Mouse (Mus musculus): ENCODE measurements around the gene Pou2f3.

Gene Pou2f3

DNA sequence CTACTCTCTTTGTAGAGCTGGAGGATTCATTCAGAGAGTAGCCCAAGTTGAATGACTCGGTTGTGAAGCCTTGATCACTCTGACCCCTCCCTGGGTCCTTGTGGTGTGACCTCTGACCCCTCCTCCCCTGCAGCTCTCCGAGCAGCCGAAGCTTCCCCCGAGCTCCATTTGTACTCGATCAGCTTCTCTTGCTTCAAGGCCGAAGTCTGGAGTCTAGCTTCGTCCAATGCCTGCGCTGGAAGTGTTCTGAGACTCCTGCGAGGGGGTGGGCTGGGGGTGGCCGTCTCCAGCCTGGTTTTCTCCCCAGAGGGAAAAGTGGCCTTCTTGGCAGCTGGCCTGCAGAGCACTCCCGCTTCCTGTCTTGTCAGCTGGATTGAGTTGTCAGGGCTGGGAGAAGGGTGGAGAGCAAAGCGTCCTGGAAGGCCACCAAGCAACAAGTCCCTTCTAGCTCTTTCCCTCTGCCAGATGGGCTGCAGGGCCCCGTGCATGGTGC is at the start of gene Pou2f3:
Gene Pou2f3, minus strand, starts transcription at position 180 of the 493 bp plus-strand sequence.
- no peak for DNase-seq (ENCODE audit: low read depth)

DNA sequence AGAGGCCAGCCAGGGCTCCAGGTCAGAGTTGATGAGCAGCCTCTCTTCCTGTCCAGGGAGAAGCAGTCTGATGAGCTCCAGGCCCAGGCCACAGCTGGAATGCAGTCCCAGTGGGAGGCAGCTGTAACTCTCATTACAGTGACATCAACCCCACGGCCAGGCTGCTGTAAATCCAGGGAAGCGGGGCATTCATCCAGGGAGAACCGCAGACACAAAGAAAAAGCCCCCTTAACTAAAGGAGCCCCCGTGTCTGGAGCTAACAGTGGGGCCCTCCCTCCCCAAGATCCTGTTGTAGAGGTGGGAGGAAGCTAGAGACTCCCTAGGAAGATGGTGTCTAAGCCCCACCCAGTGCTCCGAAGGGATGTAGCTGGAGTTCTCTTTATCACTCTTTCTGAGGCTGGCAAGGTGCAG is 43.1 kb upstream of the Pou2f3 start:
- DNase-seq (ENCODE audit: low read depth) = peak; percentile 62

DNA sequence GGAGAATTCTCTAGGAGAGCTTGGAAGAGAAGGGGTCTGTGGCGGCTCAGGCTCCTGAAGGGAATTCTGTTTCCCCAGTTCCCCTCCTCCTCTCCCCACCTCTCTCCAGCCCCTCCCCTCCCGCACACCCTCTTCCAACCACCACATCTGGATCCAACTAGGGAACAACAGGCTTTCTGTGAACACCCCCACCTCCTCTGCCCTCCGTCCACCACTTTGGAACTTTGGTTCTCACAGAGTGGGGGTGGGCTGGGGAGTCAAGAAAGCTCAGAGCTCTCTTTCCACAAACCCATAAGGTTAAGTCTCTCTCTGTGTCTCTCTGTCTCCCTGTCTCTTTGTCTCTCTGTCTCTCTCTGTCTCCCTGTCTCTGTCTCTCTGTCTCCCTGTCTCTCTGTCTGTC is 42.6 kb upstream of the Pou2f3 start:
- DNase-seq (ENCODE audit: low read depth) = peak; percentile 80

DNA sequence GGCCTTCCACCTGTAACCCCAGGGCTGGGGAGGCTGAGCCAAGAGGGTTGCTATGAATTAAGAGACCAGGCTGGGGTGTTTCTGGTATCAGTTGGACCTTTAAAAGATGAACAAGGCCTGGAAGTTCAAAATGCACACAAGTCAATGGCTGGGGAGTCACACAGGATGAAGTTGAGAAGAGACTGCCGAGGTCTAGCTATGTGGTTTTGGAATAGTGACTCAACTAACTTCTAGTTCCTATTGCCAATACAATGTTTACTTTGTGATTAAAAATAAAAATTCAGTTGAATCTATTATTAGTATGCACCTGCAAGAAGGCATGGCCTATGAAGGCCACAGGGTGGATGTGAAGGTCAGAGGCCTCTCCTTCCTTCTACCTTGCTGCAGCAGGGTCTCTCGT is 41.6 kb upstream of the Pou2f3 start:
- no peak for DNase-seq (ENCODE audit: low read depth)

DNA sequence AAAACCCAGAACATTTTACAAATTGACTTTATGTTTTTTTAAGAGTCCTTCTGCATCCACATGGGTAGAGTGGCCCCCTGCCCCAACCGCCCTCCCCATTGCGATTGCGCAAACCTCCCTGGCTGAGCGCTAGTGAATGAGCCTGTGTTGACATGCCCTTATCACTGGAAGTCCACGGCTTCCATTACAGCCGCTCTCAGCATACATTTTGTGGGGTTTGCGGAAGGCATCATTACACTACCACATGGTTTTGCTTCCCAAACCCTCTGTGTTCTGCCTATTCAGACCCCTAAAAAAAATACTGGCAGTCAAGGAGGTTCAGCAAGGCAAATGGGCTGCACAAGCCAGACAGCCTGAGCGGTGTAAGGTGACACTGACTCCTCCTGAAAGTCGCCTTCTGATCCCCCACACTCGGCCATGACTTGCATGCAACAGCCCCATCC is 36.6 kb upstream of the Pou2f3 start:
- peak; percentile 54 for DNase-seq (ENCODE audit: low read depth)

DNA sequence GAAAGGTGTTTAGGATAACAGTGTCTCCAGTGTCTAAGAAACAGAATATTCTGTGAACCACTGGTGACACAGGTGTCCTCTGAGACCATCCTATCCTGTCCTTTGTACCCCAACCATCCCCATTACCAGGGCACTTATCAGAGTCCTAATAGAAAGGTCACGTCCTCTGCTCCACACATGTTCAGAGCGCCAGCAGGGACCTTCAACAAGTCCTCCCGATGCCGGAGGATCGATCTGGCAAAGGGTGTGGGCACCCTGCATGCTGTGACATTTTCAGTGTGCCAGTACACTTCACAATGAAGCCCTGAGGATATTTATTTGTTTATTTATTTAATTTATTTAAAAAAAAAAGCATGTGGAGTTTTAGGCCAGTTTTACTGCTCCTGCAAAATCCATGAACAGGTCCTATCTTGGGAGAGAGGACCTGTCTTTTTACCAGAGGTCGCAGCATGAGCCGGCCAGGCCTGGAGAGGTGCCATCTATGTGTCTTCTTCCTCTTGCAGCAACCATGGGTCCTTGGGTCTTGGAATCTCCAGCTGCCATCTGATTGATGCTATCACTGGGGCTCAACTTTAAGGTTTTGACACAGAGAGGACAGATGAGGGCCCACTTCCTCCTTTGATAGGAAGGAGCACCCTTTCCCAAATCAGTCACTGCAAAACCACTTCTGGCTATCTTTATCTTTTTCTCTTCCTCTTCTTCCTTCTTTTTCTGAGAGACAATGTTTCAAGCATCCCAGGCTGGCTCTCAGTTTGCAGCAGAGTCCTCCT is 35.8 kb upstream of the Pou2f3 start:
- no peak for DNase-seq (ENCODE audit: low read depth)

DNA sequence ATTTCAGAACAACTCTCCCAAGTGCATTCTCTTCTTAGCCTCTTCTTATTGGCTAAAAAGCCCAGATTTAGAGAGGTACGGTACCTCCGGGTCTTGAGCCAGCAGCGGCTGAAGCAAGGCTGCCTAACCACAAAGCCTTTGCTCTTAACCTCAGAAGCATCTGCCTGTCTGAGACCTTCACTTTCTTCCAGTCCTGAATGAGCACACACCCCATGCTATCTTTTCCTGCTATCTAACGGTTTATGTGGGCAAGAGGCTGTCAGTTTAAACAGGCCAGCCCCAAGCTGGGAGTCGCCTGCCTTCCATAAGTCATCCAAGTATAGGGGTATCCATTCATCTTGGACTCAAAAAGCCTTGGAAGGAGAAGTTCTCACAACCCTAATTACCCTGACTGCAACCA is 32.3 kb upstream of the Pou2f3 start:
- DNase-seq (ENCODE audit: low read depth) = no peak

DNA sequence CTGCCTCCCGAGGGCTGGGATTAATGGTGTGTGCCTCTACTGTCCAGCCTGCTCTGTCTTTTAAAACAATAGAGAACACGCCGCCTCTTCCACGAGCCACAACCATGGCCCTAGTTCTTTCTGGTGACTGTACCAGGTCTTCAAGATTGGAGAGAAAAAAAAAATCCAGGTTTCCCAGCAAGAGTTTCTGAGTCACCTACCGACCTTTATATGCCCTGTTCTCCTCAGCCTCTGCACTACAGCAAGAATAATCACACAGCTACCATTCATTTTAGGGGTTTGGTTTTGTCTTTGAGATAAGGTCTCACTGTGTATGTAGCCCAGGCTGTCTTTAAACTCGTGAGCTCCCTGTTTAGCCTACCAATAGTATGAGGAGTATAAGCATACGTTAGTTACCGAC is 31.8 kb upstream of the Pou2f3 start:
- DNase-seq (ENCODE audit: low read depth) = no peak

DNA sequence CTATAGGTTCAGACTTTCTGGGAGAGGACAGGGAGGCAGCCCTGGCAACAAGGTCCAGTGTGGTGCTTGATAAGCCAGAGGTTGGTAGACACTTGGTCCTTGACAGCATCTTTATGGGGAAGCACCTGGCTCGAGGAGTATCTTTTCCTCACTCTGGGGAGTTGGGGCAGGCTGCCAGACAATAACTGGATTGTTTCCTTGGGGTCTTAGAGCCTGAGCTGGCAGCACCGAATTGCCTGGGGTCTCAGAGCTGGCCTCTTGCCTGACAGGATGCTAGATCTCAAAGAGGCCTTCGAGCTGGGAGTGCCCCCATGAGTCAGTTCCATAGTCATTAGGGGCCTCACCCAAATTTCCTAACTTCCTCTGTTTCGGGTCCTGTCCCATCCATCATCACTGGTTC is 31.1 kb upstream of the Pou2f3 start:
- peak; percentile 53 for DNase-seq (ENCODE audit: low read depth)

DNA sequence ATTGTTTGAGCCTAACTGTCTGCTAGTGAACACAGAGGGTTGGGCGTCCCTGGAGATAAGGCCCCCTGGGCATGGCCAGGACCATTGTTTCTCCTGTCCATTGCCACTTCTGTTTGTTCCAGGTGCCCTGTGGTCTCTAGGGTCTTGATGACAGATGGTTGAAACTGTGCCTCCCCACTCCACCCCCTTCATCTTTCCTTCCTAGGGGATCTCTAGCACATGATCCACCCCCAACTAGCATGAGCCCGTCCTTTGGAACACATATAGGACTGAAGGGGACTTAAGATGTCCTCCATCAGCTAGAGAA is 30.4 kb upstream of the Pou2f3 start:
- DNase-seq (ENCODE audit: low read depth) = no peak

DNA sequence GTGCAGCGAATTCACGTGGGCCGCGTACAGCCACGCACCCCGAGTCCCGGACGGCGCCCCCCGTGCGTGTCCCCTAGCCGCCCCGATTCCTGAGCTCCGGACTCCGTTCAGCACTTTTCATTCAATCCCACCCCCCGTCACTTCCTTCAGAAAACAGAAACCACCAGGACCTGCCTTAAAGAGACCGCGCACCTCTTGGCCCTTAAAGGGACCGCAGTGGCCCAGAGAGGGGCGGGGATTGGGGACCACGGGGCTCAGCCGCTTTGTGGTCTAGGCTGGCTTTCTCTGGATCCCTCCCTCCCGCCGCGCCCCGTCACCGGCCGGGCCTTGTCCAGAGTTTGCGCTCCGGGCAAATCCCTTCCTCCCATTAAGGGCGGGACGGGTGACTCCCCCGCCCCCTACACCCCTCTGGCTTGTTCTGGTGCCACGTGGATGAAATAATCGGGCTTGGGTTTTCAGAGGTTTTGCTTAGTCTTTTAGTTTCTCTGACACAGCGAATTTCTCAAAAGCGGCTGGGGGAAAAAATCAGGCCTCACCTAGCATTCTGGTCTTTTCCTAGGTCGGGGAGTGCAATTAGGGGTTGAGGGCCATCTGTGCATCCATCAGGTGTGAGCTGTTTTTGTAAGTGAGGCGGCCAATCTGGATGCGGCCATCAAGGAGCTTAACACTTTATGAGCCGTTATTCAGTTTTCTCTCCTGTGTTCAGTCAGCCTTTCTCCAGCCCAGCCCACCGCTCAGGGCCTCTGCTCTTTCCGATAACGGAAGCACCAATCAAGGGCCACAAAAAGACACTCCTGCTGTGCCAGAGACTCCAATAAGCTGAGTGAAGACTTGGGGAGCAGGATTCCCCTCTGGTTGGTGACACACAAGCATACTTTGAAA is 29.8 kb upstream of the Pou2f3 start, which contains the start of gene Oaf:
Gene Oaf, minus strand, starts transcription at position 200 of the 882 bp plus-strand sequence.
- peak; percentile 96 for DNase-seq (ENCODE audit: low read depth)

DNA sequence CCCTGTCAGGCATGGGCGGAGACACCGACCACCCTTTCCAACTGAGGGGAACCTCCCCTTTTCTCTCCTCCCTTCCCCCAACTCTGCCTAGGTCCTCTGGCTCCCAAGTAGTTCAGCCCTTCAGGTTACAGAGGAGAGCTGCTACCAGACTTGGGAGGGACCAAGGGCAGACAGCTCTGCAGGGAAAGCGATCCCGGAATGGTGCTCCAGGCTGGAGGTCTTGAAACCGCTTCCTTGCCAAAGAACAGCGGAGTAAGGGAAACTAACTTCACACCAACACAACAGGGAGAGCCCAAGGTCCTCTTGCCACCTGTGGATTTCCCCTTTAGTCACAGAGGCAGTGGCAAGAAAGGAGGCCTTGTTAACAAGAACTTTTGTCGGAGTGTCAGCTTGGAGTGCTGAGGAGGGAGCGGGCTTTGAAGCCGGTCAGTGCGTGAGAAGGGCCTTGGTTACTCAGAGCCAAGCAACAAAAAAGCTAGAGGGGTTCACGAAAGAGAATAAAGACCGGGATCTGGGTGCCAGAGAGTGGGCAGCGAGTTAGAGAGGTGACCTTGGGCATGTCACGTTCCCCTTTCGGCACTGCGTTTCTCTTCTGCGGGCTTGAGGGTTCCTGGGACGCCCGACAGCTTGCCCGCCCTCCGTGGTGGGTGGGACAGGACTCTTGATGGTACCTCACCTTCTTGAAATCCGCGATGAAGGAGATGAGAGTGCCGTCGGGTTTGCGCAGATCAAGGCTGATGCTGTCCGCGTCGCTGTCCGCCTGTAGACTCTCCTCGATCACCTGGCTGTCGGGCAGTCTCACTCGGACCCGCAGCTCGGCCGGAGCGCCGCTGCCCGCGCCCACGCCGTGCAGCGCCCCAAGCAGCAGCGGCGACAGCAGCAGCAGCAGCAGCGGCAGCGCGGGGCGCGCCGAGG is 28.7 kb upstream of the Pou2f3 start:
- DNase-seq (ENCODE audit: low read depth) = peak; percentile 65

DNA sequence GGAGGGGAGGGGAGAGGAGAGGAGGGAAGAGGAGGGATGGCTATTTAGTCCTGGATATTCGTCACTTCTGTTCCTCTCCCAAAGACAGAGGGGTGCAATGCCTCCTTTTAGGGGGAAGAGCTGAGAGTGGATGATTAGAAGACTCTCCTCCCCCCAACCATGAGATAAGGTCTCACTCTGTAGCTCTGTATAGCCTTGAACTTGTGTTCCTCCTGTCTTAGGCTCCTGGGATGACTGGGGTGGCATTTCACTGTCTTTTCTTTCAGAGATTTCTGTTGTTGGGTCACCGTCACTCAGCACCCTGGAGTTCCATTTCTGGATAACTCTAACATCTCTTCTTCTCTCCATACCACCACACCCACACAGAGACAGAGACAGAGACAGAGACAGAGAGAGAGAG is 28.0 kb upstream of the Pou2f3 start:
- DNase-seq (ENCODE audit: low read depth) = no peak

DNA sequence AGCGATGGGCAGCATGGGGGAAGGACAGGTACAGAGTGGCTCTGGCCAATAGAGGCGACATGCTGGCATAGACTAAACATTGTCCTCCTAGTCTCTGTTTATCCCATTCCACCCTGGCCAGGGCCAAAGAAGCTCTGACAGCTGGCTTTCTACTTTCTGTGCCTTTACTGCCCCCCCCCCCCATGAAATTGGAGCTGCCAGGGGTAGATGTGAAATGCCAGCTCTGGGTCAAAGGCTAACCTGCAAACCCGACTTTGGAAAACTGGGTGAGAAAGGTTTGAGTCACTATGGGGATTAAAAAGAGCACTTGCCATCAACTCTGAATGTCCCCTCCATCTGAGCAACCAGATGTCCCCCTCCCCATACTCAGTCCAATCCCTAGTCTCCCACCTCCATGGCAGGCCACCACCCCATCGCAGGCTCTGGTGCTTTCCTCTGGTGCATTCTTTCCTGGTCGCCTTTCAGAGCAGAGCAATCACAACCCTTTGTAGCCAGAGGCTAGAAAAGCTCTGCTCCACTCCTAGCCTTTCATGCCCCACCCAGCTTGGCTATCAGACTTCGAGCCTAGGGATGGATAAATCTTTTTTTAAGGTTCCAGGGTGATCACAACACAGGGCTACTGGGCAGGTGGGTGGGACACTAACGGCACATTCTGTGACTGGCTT is 27.1 kb upstream of the Pou2f3 start:
- peak; percentile 24 for DNase-seq (ENCODE audit: low read depth)

DNA sequence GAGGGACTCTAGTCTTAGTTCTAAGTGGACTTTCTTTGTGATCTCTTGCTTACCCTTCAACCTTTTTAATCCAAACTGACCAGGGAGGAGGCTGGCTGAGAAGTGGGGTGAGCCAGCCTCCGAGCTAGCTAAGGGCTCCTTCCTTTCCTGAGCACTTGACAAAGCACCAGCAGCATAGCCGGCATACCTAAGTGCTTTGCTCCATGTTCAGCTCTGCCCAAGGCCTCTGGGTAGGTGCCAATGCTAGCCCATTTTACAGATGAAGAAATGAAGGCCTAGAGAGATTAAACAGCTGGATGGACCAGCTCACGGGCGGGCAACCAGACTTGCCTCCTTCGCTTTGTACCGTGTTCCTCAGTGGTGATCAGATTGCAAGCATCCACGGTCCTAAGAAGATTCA is 26.4 kb upstream of the Pou2f3 start:
- DNase-seq (ENCODE audit: low read depth) = no peak

DNA sequence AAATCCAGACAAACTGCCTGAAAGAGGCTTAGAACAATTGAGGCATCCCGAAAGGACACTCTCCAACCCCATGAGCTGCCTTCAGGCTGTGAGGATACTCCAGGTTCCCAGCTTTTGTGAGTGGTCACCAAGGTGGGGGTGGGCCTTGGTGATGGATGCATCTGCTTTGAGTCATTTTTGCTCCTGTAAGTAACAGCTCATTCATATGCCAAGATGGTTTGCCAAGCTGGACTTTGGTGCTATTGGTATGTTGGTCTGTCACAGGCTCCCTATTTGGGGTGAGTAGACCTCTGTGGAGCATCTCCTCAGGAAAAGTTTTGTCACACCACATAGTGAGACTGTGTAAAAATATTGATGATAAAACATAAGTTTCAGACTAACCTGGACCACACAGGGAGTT is 25.9 kb upstream of the Pou2f3 start:
- DNase-seq (ENCODE audit: low read depth) = peak; percentile 26

DNA sequence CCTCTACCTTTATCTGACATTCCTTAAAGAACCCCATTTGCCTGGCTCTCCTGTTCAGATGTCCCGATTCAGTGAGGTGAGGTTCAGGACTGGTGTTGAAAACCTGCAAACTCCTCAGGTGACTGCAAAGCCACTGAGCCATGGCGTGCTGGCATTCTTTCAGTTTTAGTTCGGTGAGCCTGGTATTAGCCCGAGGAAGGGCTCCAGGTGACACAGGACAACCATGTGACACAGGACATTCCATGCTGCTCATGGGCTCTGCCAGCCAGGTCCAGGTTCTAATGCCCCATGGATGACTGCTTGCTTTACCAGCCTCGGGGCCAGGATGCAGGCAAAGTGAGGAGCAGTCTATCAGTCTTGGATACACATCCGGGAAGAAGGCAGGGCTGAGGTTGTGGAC is 25.2 kb upstream of the Pou2f3 start:
- no peak for DNase-seq (ENCODE audit: low read depth)

DNA sequence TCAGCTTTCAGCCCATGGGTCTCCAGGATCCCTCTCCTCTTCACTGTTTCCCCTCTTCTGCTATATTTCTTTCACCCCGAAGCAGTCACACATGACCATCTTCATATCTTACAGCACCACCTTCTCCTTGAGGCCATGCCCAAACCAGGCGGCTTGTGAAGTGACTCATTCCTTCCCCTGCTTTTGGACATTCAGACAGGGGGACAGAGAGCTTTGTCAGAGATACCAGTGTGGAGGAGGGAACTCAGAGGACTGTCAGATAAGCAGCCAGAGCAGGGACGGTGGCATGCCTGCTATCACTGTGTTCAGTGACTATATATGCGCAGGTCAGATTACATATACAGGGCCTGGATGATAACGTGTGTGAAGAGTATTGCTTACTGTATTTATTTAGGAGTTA is 24.3 kb upstream of the Pou2f3 start:
- no peak for DNase-seq (ENCODE audit: low read depth)

DNA sequence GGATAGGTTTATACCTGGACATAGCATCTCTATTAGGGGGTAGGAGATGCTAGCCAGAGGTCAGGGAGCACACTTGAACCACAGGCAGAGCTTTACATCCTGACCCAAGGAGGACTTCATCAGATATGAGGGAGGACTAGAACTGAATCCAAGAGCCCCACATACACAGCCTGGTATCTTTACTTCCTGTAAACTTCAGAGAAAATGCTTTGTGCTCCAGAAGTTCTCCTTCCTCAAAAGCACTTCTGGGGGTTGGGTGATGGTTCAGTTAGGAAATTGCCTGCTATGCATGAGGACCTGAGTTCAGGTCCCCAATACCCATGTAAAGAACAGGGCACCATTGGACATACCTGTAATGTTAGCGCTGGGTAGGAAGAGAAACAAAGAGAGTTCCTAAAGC is 23.3 kb upstream of the Pou2f3 start:
- no peak for DNase-seq (ENCODE audit: low read depth)

DNA sequence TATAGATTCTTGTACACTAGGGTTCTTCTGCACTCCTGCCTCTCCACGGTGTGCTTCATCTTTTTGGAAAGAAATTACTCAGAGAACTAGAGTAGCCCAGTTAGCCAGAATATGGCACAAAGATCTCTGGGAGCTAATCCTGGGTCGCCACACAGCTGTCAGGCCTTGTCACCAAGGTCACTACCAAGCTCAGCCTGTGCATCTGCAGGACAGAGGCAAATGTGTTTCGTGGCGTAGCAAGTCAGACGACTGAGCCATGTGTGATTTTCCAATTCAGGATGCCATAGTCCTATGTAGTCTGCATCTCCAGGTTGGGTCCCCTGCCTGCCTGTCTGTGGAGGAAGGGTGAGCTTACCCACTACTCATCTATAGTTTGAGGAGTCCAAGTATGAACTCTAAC is 22.9 kb upstream of the Pou2f3 start:
- no peak for DNase-seq (ENCODE audit: low read depth)

DNA sequence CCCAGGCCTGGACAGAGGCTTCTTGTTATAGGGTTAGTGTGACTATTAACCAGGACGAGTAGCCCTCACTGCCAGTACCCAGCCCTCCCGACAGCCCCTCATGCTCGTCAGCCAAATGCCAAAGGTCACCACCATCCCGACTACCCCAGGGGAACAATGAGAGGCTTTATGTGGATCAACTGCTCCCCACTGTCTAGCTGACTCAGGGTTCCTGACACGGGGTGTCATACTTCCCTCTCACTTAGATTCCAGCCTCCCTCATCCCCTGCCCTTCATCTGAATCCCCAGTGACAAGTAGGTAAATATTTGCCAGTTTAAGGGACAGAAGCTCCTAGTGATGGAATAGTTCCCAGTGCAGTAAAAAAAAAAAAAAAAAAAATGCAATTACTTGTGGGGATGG is 22.1 kb upstream of the Pou2f3 start:
- DNase-seq (ENCODE audit: low read depth) = peak; percentile 17

DNA sequence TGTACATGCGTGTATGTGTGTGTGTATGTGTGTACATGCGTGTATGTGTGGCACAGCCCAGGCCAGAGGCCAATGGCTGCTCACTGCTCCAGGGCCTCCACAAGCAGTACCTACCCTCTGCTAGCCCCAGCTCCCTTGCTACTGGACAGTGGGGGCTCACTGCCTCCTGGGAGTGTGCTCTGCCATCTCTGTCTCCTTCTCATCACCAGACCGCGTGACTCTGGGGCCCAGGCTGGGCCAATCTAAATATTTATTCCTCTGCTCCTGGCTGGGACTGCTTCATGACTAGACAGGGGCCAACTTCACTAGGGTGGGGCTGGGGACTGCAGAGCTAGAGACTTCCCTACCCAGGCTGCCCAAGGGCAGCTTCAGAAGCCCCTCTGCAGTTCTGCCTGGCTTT is 21.6 kb upstream of the Pou2f3 start:
- peak; percentile 58 for DNase-seq (ENCODE audit: low read depth)

Data from NIH3T3 (cell line).